Mouse (Mus musculus) gastrocnemius, adult 8-10 months (tissue): ENCODE results near the gene Ptpro. TPM values are rescaled to one million over a fixed set of nuclear protein-coding genes. Genes with fewer than 3 reads are reported as not detected.

ENCODE experiments used
- DNase-seq, 2 experiments: peaks; one replicate each; pipeline ENCODE4 v3.0.0; 2022; ENCODE audit warnings: low spot score in 2 of 2
- total RNA-seq, 4 experiments: library from RNA; stranded (reverse); gene quantifications; 2 replicates each; pipeline ENCODE4 v1.2.4; 2022

Ptpro gene
- total RNA-seq, 4 experiments from 2014 or later: 0.29 to 0.86 (median 0.47) TPM

DNA sequence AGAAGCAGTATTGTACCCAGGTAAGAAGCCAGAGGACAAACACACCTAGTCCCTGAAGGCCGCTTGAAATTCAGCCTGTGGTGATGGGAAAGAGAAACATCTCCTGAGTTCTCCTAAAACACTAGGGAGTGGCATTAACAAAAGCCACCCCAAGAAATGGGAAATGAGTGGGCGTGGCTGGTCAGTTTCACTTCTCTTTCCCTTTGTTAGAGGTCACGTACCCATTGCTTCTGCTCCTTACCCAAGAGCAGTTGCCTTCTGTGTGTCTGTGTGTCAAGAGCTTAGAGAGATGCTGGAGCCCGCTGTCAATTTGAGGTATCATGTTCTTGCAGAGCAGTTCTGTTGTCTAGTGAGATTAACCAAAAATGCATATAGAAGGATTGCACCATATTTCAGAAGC, 134.2 kb downstream of the Ptpro start:
- DNase-seq: no peak

GRCm38 (mm10) chr6:137386935-137387334, 134.8 kb downstream of the Ptpro start:
- no peak for DNase-seq

- no peak for DNase-seq
Measured at GRCm38 (mm10) chr6:137395075-137395474, 143.0 kb downstream of the Ptpro start.

GRCm38 (mm10) chr6:137396106-137396793, 144.1 kb downstream of the Ptpro start:
- no peak for DNase-seq

DNA sequence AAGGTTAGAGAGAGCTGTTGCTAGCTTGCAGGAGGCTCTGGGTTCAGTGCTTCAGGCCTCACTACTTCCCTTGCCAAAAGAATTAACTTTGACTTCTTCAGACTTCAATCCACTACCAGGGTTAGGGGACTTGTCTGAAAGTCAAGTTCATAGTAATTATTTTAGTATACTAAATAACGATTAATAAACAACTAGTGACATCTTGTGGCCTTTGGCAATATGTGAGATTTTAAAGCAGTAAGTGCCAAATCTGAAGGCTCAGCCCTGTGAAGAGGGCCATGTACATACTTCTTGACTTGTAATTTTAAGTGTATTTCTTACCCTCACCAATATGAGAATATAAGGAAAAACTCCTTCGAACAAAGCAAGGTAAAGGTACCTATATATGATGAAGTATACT, 145.2 kb downstream of the Ptpro start:
- no peak for DNase-seq

- no peak for DNase-seq
Measured at GRCm38 (mm10) chr6:137404196-137404595, 152.1 kb downstream of the Ptpro start.

DNA sequence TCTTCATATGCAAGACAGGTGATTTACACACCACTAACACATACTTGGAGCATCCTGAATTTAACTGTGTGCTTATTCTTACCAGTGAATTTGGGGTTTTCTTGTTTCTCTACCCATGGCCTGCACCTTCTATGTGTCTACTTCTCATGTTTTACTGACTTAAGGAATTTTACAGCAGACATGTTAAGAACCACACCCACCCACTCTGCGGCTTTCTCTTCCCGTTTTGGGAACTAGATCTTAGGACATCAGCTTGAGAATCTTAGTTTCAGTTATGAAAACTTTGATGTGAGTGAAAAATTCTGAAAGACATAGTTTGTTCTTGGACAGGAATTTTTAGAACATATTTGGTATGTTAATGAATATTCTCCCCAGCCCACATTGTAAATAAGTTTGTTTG, 153.6 kb downstream of the Ptpro start:
- DNase-seq: no peak

- DNase-seq: no peak
Measured at GRCm38 (mm10) chr6:137410510-137410909, 158.4 kb downstream of the Ptpro start.

DNA sequence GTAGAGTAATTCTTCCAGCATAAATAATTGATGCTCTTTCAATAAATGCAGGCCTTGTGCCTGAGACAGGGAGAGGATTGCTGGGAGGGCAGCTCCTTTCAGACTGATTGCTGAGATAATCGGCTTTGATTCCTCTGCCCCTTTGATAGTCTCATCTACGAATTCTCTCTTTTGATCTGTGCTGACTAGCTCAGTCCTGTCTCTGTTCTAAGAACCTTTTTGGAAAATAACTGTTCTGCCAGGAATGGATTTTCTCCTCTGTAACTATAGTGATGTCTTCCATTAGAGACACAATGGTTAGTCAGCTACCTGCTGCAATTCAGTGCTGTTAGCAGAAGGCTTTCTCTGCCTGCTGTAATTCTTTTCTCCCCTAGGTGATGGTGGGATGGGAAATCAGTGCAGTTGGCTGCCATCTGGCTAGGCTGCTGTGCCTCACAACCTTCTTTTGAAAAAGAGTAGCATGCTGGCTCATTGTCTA, 159.8 kb downstream of the Ptpro start:
- no peak for DNase-seq

- no peak for DNase-seq
Measured at GRCm38 (mm10) chr6:137413045-137413444, 160.9 kb downstream of the Ptpro start.

- DNase-seq: no peak
Measured at GRCm38 (mm10) chr6:137414531-137415405, 162.6 kb downstream of the Ptpro start.

DNA sequence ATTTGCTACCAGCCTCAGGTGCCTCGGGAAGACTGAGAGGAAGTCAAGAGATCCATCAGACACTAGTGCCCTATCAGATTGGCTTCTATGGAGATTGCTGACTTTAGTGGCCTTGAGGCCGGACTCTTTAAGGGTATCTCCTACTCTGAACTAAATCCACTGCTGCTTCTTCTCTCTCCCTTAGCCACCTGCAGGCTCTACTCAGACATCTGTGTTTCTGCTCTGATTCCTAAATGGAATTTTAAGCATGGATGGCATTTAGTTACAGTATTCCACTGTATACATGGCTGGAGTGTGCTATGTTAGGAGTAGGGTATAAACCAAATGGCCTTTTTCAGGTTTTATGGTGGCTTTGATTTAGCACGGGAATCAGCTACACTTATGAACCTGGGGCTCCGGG, 170.7 kb downstream of the Ptpro start:
- no peak for DNase-seq

GRCm38 (mm10) chr6:137423830-137424229, 171.7 kb downstream of the Ptpro start:
- no peak for DNase-seq

DNA sequence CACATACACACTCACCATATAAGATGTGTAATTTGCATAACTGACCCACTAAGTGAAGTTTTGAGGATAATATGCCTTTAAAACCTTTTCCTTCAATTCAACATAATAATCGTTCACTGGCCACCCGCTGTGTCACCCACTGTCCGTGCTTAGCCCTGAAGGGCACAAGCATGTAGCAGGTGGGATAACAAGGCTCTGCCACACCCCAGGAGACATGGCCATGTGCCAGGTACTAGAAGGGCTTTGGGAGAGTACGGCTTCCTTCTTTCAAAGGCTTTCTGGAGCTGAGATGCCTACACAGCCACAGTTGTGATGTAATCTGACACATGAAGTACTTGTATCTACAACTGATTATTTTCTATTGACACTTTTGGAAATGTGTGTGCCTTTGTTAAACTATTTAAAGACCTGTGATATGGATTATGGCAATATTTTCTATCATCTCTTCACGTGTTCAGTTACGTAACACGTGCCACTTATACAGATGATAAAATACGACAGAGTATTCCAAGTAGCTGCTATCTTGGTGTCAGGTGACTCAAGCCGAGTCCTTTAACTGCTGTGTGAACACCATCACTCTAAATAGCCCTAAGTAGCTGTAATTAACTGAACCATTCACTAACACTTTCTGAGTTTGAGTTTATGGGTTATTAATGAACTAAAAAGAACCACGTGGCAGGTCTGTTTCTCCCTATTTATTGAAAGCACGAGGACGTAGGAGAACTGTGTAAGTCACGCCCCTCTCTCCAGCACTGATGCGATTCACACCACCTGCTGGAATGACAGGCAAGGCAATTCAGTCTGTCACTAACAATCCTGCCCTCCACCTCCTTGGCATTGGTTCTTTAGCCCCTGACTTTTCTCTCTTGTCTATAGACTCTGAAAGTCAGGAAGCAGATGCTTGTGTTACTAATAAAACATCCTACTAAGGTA, 173.6 kb downstream of the Ptpro start:
- no peak for DNase-seq

DNA sequence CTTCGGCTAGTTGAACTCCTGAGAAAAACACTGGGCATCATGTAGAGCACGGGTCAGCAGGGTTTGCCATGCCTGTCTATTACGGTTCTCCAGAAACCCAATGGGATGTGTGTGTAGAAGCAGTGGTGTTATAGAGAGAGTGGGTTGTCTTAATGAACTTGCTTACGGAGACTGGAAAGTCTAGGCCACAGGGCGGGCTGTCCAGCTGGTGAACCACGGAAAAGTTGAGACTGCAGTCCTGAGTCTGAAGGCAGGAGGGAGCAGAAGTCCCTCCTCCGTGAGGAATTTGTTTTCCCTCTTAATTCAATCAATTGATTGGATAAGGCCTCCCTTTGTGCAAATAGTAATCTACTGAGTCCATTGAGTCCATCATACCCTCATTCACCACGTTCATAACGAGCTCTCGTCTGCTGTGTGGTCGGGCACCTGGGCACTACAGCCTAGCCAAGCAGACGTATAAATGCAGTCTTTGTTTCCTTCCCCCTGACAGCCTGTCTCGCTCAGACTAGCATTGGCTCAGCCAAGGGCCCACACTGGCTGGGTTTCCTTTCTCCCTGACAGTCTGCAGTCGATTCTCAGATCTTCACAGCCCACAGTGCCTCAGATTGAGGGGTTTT, 181.5 kb downstream of the Ptpro start:
- no peak for DNase-seq

GRCm38 (mm10) chr6:137437486-137437885, 185.4 kb downstream of the Ptpro start:
- DNase-seq: no peak

DNA sequence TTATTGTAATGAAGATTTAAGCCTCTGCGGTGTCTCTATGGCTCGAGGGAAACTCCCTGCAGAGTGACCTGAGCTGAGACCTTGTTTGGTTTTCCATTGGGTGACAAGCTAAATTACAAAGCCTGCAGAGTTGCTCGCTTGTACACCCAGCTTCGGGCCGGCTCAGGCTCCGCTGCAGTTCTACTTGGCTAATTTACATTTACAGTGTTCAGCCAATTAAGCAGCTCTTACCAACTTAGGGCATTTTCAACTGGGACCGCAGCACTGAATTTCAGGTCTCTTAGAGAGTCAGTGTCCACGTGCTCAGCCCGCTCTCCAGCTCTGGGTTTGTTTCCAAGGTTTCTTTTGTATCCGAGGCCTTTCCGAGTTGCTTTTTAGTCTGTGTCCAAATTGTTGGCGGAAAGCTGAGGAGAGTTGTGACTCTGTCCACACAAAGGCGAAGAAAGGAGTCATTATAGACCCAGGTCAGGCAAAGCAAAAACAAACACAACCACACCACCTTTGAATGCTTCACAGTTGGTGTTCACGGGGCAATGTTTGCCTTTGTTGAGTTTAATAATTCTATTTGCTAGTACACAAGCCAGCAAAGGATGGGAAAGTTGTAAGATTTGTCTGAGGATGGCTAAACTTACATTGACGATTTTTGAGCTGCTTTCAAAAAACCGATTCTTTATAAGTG, 185.9 kb downstream of the Ptpro start:
- DNase-seq: no peak

DNA sequence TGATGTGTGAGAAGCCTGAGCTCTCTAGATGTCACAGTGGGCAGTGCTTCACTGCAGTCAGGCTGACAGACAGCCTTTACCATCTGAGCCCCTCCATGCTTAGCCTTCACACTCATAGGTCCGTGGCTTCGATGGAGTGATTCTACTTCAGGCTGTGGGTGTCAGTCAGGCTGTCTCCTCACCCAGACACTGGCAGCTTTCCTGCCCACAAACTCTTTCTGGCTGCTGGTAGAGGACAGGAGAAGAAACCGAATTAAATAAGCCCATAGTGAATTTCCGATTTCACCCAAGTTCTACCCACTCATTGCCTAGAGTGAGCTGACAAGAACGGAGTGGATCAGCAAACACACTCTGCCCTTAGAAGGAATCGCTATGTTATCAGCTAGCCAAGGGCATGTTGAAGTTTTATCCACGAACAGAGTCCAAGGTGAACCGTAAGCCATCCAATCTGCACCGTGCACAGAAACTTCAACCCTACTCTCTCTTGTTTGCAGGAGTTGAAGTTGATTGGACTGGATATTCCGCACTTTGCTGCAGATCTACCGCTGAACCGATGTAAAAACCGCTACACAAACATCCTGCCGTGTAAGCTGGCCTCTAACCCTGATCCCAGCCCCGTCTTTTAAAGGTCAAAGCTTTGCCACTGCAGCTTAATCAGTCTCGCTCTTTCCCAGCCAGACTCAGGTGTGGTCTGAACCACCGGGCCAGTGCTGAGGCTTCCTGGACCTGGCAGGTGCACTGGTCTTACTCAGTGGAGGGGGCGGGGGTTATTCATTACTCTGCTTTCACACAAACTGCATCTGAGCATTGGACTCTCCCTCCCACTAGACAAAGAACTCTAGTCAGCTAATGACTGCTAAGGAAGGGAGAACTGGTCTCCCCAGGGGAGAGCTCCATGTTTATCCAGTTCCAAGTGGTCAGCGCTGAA, 188.7 kb downstream of the Ptpro start:
- no peak for DNase-seq

GRCm38 (mm10) chr6:137443089-137443488, 191.0 kb downstream of the Ptpro start:
- no peak for DNase-seq
